Mouse (Mus musculus): ENCODE data around the gene Tnfrsf22.

GRCm38 (mm10) chr7:143666427-143667311, 17.2 kb upstream of the Tnfrsf22 start:
- no peak for TF ChIP-seq GATA1 (IDR thresholded peaks at IDR 0.05; ENCODE audit: borderline replicate concordance, low read length)
- no peak for TF ChIP-seq FLI1 (IDR thresholded peaks at IDR 0.05; ENCODE audit: low read length)
